Mouse (Mus musculus) liver, adult 2 months (tissue): ENCODE data around the gene Zc3h12d.

Source experiments
- CTCF ChIP-seq: fragments of 200-500 bp; IDR thresholded peaks from 2 replicates; pipeline ENCODE4 v1.5.1; 2011; ENCODE audit warnings: low read depth, low read length, control low read depth
- POLR2A ChIP-seq: fragments of 200-500 bp; IDR thresholded peaks from 2 replicates; pipeline ENCODE4 v1.6.1; 2011; ENCODE audit warnings: low read length, control low read depth; ENCODE audit not compliant: insufficient read depth; ENCODE audit errors: extremely low read depth

- TF ChIP-seq POLR2A (no peak), CTCF (no peak)
Measured at GRCm38 (mm10) chr10:7839551-7840352, 7.5 kb downstream of the Zc3h12d start.
